Mouse (Mus musculus): ENCODE measurements around the gene Bbx. TPM values are rescaled to one million over a fixed set of nuclear protein-coding genes. Genes with fewer than 3 reads are reported as not detected.
A peak's percentile ranks its signal among the peaks of the same experiment; 100 is the strongest.

Bbx gene
- total and polyA plus RNA-seq, 2 experiments from 2014 or later: 15.5 to 17.9 TPM

- H3K9ac ChIP-seq (replicated peaks; ENCODE audit: low read length): no peak overlapping the region
- ATAC-seq (no peak), DNase-seq (ENCODE audit: low spot score) (no peak)
- no peaks in the 10 kb centered on the region for H3K27me3 ChIP-seq (ENCODE audit: insufficient read depth, low read length)
- H3K27ac ChIP-seq: no peak overlapping the region
- no peaks in the 10 kb centered on the region for H3K9me3 ChIP-seq (ENCODE audit: low read length)
- TF ChIP-seq CTCF (IDR thresholded peaks at IDR 0.05; ENCODE audit: low read depth): no peak
- no peak overlapping the region for H3K4me3 ChIP-seq (ENCODE audit: low read length)
- no peaks in the 10 kb centered on the region for H3K4me1 ChIP-seq (ENCODE audit: insufficient read depth, low read length)
- H3K36me3 ChIP-seq (ENCODE audit: insufficient read depth, low read length): no peaks in the 10 kb centered on the region
- WGBS: 92% methylated on average over 6 of the region's 6 CpGs
- no peak overlapping the region for H3K4me2 ChIP-seq (ENCODE audit: low read depth, low read length)
Observed at GRCm38 (mm10) chr16:50399775-50400174, 32.4 kb downstream of the Bbx start.

DNA sequence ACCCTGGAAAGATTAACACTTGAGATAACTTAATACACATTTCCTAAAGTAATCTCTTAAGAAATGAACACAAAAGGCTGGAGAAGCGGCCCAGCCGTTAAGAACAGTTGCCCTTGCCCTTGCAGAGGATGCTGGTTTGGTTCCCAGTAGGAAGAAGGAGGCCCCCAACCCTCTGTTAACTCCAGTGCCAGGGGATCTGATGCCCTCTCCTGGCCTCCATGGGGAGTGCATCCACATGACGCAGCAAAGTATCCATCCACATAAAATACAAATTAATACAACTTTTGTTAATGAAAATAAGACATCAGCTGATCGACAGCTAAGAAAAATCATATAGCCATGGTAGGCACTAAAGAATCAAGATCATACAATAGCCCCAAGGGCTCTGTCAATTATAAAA lies 33.6 kb downstream of the Bbx start:
- Histone ChIP-seq H3K27me3 (ENCODE audit: insufficient read depth, low read length) (no peaks in the 10 kb centered on the region), H3K4me3 (ENCODE audit: low read length) (no peak overlapping the region), H3K36me3 (ENCODE audit: insufficient read depth, low read length) (no peaks in the 10 kb centered on the region), H3K9ac (replicated peaks; ENCODE audit: low read length) (no peak overlapping the region), H3K9me3 (ENCODE audit: low read length) (no peaks in the 10 kb centered on the region), H3K4me1 (ENCODE audit: insufficient read depth, low read length) (no peaks in the 10 kb centered on the region), H3K4me2 (ENCODE audit: low read depth, low read length) (no peak overlapping the region), H3K27ac (no peak overlapping the region)
- DNase-seq (ENCODE audit: low spot score): no peak
- ATAC-seq: no peak
- WGBS: 86% methylated on average over 4 of the region's 4 CpGs
- TF ChIP-seq CTCF (IDR thresholded peaks at IDR 0.05; ENCODE audit: low read depth): peak; percentile 26; the same call in 1 of the 2 replicates

DNA sequence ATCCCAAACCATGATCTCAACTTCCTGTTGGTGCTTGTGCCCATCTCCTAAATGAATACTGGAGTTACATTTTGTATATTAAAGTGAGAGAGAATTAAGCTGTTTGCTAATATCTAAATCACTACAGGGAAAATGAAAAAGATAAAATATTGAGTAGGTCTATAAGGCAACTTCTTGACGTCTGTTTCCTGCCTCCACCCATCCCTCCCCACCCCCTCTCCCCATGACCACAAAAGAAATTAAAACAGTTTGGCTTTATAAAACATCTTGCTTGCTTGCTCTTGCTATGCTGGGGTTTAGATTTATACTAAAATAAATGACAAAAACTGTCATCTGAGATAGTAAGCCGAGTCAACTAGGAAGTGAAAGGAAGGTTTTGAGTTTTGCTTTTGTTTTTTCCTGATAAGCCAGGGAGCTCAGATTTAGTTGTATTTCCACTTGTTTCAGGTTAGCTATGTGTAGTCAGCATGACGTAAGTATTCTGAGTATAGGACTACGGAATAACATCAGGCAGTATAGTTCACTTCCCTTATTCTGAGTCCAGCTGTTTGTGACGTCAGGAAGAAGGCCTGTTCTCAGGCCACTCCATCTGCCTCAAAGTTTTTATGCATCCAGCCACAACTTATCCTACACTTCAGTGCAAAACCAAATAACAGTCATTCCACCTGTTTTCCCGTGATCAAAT lies 36.1 kb downstream of the Bbx start:
- Histone ChIP-seq H3K4me1 (ENCODE audit: insufficient read depth, low read length) (no peaks in the 10 kb centered on the region), H3K4me3 (ENCODE audit: low read length) (no peak overlapping the region), H3K36me3 (ENCODE audit: insufficient read depth, low read length) (no peaks in the 10 kb centered on the region), H3K9ac (replicated peaks; ENCODE audit: low read length) (no peak overlapping the region), H3K4me2 (ENCODE audit: low read depth, low read length) (no peak overlapping the region), H3K27ac (no peak overlapping the region), H3K9me3 (ENCODE audit: low read length) (no peaks in the 10 kb centered on the region), H3K27me3 (ENCODE audit: insufficient read depth, low read length) (no peaks in the 10 kb centered on the region)
- no peak for TF ChIP-seq CTCF (IDR thresholded peaks at IDR 0.05; ENCODE audit: low read depth)
- WGBS: 86% methylated on average over 6 of the region's 6 CpGs
- no peak for DNase-seq (ENCODE audit: low spot score)
- ATAC-seq: no peak

DNA sequence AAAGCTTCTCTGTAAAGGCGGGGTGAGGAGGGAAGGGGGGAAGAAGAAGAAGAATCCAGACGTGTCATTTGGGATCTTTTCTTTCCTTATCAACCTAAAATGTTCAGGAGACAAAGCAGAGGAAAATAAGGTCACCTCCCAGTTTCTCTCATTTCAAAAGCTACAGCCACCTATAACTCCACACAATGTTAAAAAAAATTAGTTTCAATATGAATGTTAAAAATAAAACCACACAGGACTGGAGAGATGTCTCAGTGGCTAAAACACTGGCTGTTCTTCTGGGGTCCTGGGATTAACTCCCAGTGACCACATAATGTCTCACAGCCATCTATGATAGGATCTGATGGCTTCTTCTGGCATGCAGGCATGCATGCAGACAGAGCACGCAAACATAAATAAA lies 43.7 kb downstream of the Bbx start:
- no peak overlapping the region for H3K9ac ChIP-seq (replicated peaks; ENCODE audit: low read length)
- H3K27me3 ChIP-seq (ENCODE audit: insufficient read depth, low read length): no peaks in the 10 kb centered on the region
- H3K9me3 ChIP-seq (ENCODE audit: low read length): no peaks in the 10 kb centered on the region
- H3K4me3 ChIP-seq (ENCODE audit: low read length): no peak overlapping the region
- H3K36me3 ChIP-seq (ENCODE audit: insufficient read depth, low read length): no peaks in the 10 kb centered on the region
- 76% methylated on average over 3 of the region's 3 CpGs for WGBS
- no peaks in the 10 kb centered on the region for H3K4me1 ChIP-seq (ENCODE audit: insufficient read depth, low read length)
- H3K27ac ChIP-seq: no peak overlapping the region
- TF ChIP-seq CTCF (IDR thresholded peaks at IDR 0.05; ENCODE audit: low read depth): no peak
- H3K4me2 ChIP-seq (ENCODE audit: low read depth, low read length): no peak overlapping the region
- DNase-seq (ENCODE audit: low spot score) (no peak), ATAC-seq (no peak)

DNA sequence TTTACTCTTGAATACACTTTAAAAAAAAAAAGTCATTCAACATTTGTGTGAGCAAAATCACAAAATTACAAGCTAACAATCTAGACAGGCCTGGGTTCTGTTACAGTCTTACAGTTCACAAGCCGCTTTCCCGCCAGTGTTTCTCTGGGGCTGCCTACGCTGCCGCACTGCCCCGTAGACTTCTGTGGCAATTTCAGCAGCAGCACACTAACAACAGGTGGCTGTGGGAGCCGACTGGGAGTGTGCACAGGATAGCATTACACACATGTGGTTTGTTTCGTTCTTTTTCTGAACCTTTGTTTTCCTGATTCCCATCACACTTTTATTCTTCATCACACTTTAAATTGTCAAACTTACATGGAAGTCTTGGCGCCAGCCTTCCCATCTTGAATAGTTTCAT lies 48.6 kb downstream of the Bbx start:
- H3K36me3 ChIP-seq (ENCODE audit: insufficient read depth, low read length): no peaks in the 10 kb centered on the region
- no peak overlapping the region for H3K27ac ChIP-seq
- H3K4me3 ChIP-seq (ENCODE audit: low read length): no peak overlapping the region
- no peak overlapping the region for H3K4me2 ChIP-seq (ENCODE audit: low read depth, low read length)
- WGBS: 94% methylated on average over 8 of the region's 8 CpGs
- DNase-seq (ENCODE audit: low spot score): no peak
- H3K4me1 ChIP-seq (ENCODE audit: insufficient read depth, low read length): no peaks in the 10 kb centered on the region
- no peak overlapping the region for H3K9ac ChIP-seq (replicated peaks; ENCODE audit: low read length)
- H3K9me3 ChIP-seq (ENCODE audit: low read length): no peaks in the 10 kb centered on the region
- H3K27me3 ChIP-seq (ENCODE audit: insufficient read depth, low read length): no peaks in the 10 kb centered on the region
- TF ChIP-seq CTCF (IDR thresholded peaks at IDR 0.05; ENCODE audit: low read depth): no peak
- ATAC-seq: no peak

DNA sequence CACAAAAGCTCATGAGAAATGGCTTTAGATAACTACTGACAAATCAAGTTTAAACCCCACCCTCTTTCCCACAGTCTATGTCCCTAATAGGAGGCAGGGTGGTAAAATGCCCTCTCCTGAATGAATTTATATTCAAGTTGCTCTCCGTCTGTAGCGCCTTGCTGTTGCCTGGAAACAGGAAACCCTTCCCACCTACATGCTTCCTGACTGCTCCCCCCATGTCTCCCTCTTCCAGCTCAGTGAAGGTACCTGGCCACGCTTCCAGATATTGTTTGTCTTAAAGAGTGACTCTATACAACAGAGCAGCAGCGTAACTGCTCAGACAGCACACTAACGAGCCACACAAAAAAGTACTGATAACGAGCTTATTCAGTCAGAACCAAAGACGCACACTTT lies 50.8 kb downstream of the Bbx start:
- H3K4me1 ChIP-seq (ENCODE audit: insufficient read depth, low read length): no peaks in the 10 kb centered on the region
- H3K9me3 ChIP-seq (ENCODE audit: low read length): no peaks in the 10 kb centered on the region
- 25% methylated on average over 7 of the region's 7 CpGs for WGBS
- no peaks in the 10 kb centered on the region for H3K27me3 ChIP-seq (ENCODE audit: insufficient read depth, low read length)
- TF ChIP-seq CTCF (IDR thresholded peaks at IDR 0.05; ENCODE audit: low read depth): no peak
- ATAC-seq (peak; percentile 75), DNase-seq (ENCODE audit: low spot score) (peak; percentile 21)
- no peaks in the 10 kb centered on the region for H3K36me3 ChIP-seq (ENCODE audit: insufficient read depth, low read length)
- H3K4me3 ChIP-seq (ENCODE audit: low read length): peak overlapping the region; percentile 32
- H3K27ac ChIP-seq: no peak overlapping the region
- H3K9ac ChIP-seq (replicated peaks; ENCODE audit: low read length): no peak overlapping the region; the same call in 1 of the 2 replicates
- H3K4me2 ChIP-seq (ENCODE audit: low read depth, low read length): peak overlapping the region; percentile 55

- H3K9ac ChIP-seq (replicated peaks; ENCODE audit: low read length): no peak overlapping the region
- H3K36me3 ChIP-seq (ENCODE audit: insufficient read depth, low read length): no peaks in the 10 kb centered on the region
Observed at GRCm38 (mm10) chr16:50380682-50381350, 51.4 kb downstream of the Bbx start.

More at GRCm38 (mm10) chr16:50380682-50381350, 51.4 kb downstream of the Bbx start:
- H3K4me3 ChIP-seq (ENCODE audit: low read length): peak overlapping the region; percentile 32
- WGBS: 22% methylated on average over 10 of the region's 10 CpGs
- H3K4me2 ChIP-seq (ENCODE audit: low read depth, low read length): peak overlapping the region; percentile 55
- H3K27ac ChIP-seq: no peak overlapping the region
- H3K27me3 ChIP-seq (ENCODE audit: insufficient read depth, low read length): no peaks in the 10 kb centered on the region
- H3K9me3 ChIP-seq (ENCODE audit: low read length): no peaks in the 10 kb centered on the region
- no peaks in the 10 kb centered on the region for H3K4me1 ChIP-seq (ENCODE audit: insufficient read depth, low read length)
- TF ChIP-seq CTCF (IDR thresholded peaks at IDR 0.05; ENCODE audit: low read depth): peak; percentile 74
- DNase-seq (ENCODE audit: low spot score) (peak; percentile 81), ATAC-seq (peak; percentile 95)

Data from hindbrain, postnatal 0 days (tissue).